8 mouse cellular contexts compared by ENCODE assay signal in the genomic region with DNA sequence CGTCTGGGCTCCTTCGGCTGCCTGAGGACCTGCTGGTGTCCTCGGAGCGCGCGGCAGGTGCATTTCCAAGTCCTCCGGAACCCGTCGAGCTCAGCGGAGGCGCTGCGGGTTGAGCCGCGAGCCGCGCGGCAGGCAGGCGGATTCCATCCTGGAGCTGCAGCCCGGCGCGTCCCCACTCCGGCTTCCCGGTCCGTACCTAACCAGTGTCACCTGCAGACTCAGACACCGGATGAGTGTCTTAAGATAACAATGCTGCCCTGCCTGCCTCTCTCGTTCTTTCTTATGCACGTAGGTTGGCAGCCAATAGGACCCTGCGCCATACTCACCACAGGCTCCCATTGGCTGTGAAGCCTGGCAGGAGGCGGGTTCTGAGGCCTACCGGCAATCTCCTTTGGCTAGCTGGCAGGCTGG. TPM values are rescaled to one million over a fixed set of nuclear protein-coding genes. Genes with fewer than 3 reads are reported as not detected.
A peak's percentile ranks its signal among the peaks of the same experiment; 100 is the strongest.
DNase-seq lines count a peak whose midpoint lies in the region; ATAC-seq lines count a peak whose summit lies in the region.

TSS of gene Brinp2 (minus strand) at position 276 of the 411 bp plus-strand sequence.

- peak within 1 kb of the TSS; percentile 65 for H3K9ac ChIP-seq in forebrain, embryonic 12.5 days
- H3K9ac ChIP-seq in heart, embryonic 14.5 days (ENCODE audit: low read length), result peak within 1 kb of the TSS; percentile 34; the same call in 1 of the 2 replicates
- peak within 1 kb of the TSS; percentile 42 for H3K9ac ChIP-seq in kidney, embryonic 16.5 days (replicated peaks; ENCODE audit: low read length)
- H3K9ac ChIP-seq in limb, embryonic 13.5 days, result peak within 1 kb of the TSS; percentile 13; the same call in 1 of the 2 replicates
- peak within 1 kb of the TSS; percentile 79 for H3K9ac ChIP-seq in midbrain, embryonic 15.5 days

- peaks cover 23% of the 10 kb centered on the region; the same call in 1 of the 2 replicates for H3K4me1 ChIP-seq in forebrain, embryonic 12.5 days
- peaks cover 2 to 5% of the 10 kb centered on the region in 2 experiments; a peak in 1 of 4 replicates for H3K4me1 ChIP-seq in heart, embryonic 14.5 days (ENCODE audit: control insufficient read depth in 2 of 2, insufficient read depth in 2 of 2, low read length in 2 of 2)
- peaks cover 7% of the 10 kb centered on the region for H3K4me1 ChIP-seq in kidney, embryonic 16.5 days (ENCODE audit: insufficient read depth, low read length)
- H3K4me1 ChIP-seq in limb, embryonic 13.5 days, result peaks cover 11% of the 10 kb centered on the region; the same call in 1 of the 2 replicates
- peaks cover 37% of the 10 kb centered on the region for H3K4me1 ChIP-seq in midbrain, embryonic 15.5 days

- peak; percentile 12 for DNase-seq in 3134 (ENCODE audit: extremely low read depth, insufficient read length, low spot score)
- DNase-seq in c-Kit-positive CD71-positive TER-119-negative erythroid progenitor cells, embryonic 14.5 days (ENCODE audit: low read depth), result peak; percentile 0
- DNase-seq in telencephalon, adult 2 months (ENCODE audit: low read depth, low spot score), result peak; percentile 94

- H3K9me3 ChIP-seq in forebrain, embryonic 12.5 days, result no peaks in the 10 kb centered on the region
- H3K9me3 ChIP-seq in heart, embryonic 14.5 days (ENCODE audit: control insufficient read depth, low read length), result no peaks in the 10 kb centered on the region
- H3K9me3 ChIP-seq in kidney, embryonic 16.5 days (ENCODE audit: low read length), result no peaks in the 10 kb centered on the region
- H3K9me3 ChIP-seq in limb, embryonic 13.5 days, result no peaks in the 10 kb centered on the region
- no peaks in the 10 kb centered on the region for H3K9me3 ChIP-seq in midbrain, embryonic 15.5 days

- under 1% methylated on average over 30 of the region's 30 CpGs for WGBS in forebrain, embryonic 12.5 days
- WGBS in heart, embryonic 14.5 days, result under 1% methylated on average over 24 of the region's 30 CpGs
- under 1% methylated on average over 30 of the region's 30 CpGs for WGBS in kidney, embryonic 16.5 days
- 0% methylated on average over 30 of the region's 30 CpGs for WGBS in limb, embryonic 13.5 days
- 0% methylated on average over 30 of the region's 30 CpGs for WGBS in midbrain, embryonic 15.5 days

- peak within 1 kb of the TSS; percentile 88 for H3K4me2 ChIP-seq in forebrain, embryonic 12.5 days
- H3K4me2 ChIP-seq in heart, embryonic 14.5 days (ENCODE audit: low read length), result peak within 1 kb of the TSS; percentile 90
- peak within 1 kb of the TSS; percentile 70 for H3K4me2 ChIP-seq in kidney, embryonic 16.5 days (replicated peaks; ENCODE audit: low read depth, low read length)
- H3K4me2 ChIP-seq in limb, embryonic 13.5 days (replicated peaks), result peak within 1 kb of the TSS; percentile 82
- H3K4me2 ChIP-seq in midbrain, embryonic 15.5 days, result peak within 1 kb of the TSS; percentile 79

- H3K36me3 ChIP-seq in forebrain, embryonic 12.5 days (replicated peaks), result no peaks in the 10 kb centered on the region
- no peaks in the 10 kb centered on the region for H3K36me3 ChIP-seq in heart, embryonic 14.5 days (ENCODE audit: control insufficient read depth, insufficient read depth, low read length)
- H3K36me3 ChIP-seq in kidney, embryonic 16.5 days (ENCODE audit: insufficient read depth, low read length), result no peaks in the 10 kb centered on the region
- H3K36me3 ChIP-seq in limb, embryonic 13.5 days, result no peaks in the 10 kb centered on the region
- H3K36me3 ChIP-seq in midbrain, embryonic 15.5 days (replicated peaks), result no peaks in the 10 kb centered on the region

- peak within 1 kb of the TSS; percentile 44; the same call in 1 of the 2 replicates for H3K27ac ChIP-seq in forebrain, embryonic 12.5 days
- H3K27ac ChIP-seq in heart, embryonic 14.5 days (replicated peaks in 1 of 2; ENCODE audit: control insufficient read depth in 1 of 2, insufficient read depth in 1 of 2, low read depth in 2 of 2, low read length in 2 of 2), result no peak within 1 kb of the TSS
- H3K27ac ChIP-seq in kidney, embryonic 16.5 days (ENCODE audit: low read length), result no peak within 1 kb of the TSS
- H3K27ac ChIP-seq in limb, embryonic 13.5 days, result no peak within 1 kb of the TSS
- peak within 1 kb of the TSS; percentile 89 for H3K27ac ChIP-seq in midbrain, embryonic 15.5 days

- peaks cover 38% of the 10 kb centered on the region for H3K27me3 ChIP-seq in forebrain, embryonic 12.5 days
- H3K27me3 ChIP-seq in heart, embryonic 14.5 days (ENCODE audit: control insufficient read depth, insufficient read depth, low read length), result peaks cover 52% of the 10 kb centered on the region
- peaks cover 67% of the 10 kb centered on the region for H3K27me3 ChIP-seq in kidney, embryonic 16.5 days (ENCODE audit: insufficient read depth, low read length)
- peaks cover 78% of the 10 kb centered on the region for H3K27me3 ChIP-seq in limb, embryonic 13.5 days
- H3K27me3 ChIP-seq in midbrain, embryonic 15.5 days (replicated peaks), result 0 out of 2 replicates have a peak, but pooled peaks cover 6% of the 10 kb centered on the region

- ATAC-seq in forebrain, embryonic 12.5 days (ENCODE audit: low FRiP score), result peak; percentile 99
- peak; percentile 86 for ATAC-seq in heart, embryonic 14.5 days (ENCODE audit: insufficient number of reproducible peaks, insufficient read depth, low FRiP score, low read depth)
- ATAC-seq in kidney, embryonic 16.5 days (ENCODE audit: low FRiP score, low TSS enrichment), result peak; percentile 99
- ATAC-seq in limb, embryonic 13.5 days (ENCODE audit: low FRiP score, low read depth), result peak; percentile 97
- ATAC-seq in midbrain, embryonic 15.5 days (replicated peaks), result peak; percentile 99

- peak within 1 kb of the TSS; percentile 71 for H3K4me3 ChIP-seq in forebrain, embryonic 12.5 days (replicated peaks)
- peak within 1 kb of the TSS; percentile 56 to 58 for H3K4me3 ChIP-seq in heart, embryonic 14.5 days (ENCODE audit: control insufficient read depth in 1 of 2, insufficient read depth in 1 of 2, low read depth in 1 of 2, low read length in 2 of 2)
- H3K4me3 ChIP-seq in kidney, embryonic 16.5 days (ENCODE audit: low read length), result peak within 1 kb of the TSS; percentile 55
- H3K4me3 ChIP-seq in limb, embryonic 13.5 days, result peak within 1 kb of the TSS; percentile 55
- H3K4me3 ChIP-seq in midbrain, embryonic 15.5 days, result peak within 1 kb of the TSS; percentile 85

RNA-seq across cellular contexts. Expression of gene Brinp2, which starts in this region (rescaled TPM):
- polyA plus RNA-seq in forebrain, embryonic 12.5 days (2016; fragmentation: Nextera tagmentation; extraction: Ambion mirVana), result 14.8 and 15.2 TPM in 2 replicates
- 0.42 and 0.49 TPM in 2 replicates for polyA plus RNA-seq in heart, embryonic 14.5 days (2014; fragmentation: Nextera tagmentation; extraction: Ambion mirVana)
- polyA plus RNA-seq in kidney, embryonic 16.5 days (2015; fragmentation: Nextera tagmentation; extraction: Ambion mirVana), result 0.26 and 0.39 TPM in 2 replicates
- polyA plus RNA-seq in limb, embryonic 13.5 days (2015; fragmentation: Nextera tagmentation; extraction: Ambion mirVana), result 0.29 and 0.34 TPM in 2 replicates
- 31.8 and 33.4 TPM in 2 replicates for polyA plus RNA-seq in midbrain, embryonic 15.5 days (2015; fragmentation: Nextera tagmentation; extraction: Ambion mirVana)

Comparison
In these comparisons a context has a peak if more than half of its experiments do, and no peak if none do; other contexts are left out.
1. RNA of gene Brinp2 (polyA plus RNA-seq): 31.8 to 33.4 TPM in midbrain, embryonic 15.5 days and 14.8 to 15.2 TPM in forebrain, embryonic 12.5 days; 0.42 to 0.49 TPM in heart, embryonic 14.5 days, 0.29 to 0.34 TPM in limb, embryonic 13.5 days and 0.26 to 0.39 TPM in kidney, embryonic 16.5 days; every median in the first group is over 10 times any median in the second.
2. Peak in ATAC-seq, H3K4me3 ChIP-seq, H3K9ac ChIP-seq and H3K4me2 ChIP-seq in heart, embryonic 14.5 days; RNA of the gene not detected or under 1 TPM.
3. Peak in ATAC-seq, H3K4me3 ChIP-seq, H3K9ac ChIP-seq and H3K4me2 ChIP-seq in kidney, embryonic 16.5 days; RNA of the gene not detected or under 1 TPM.
4. Peak in ATAC-seq, H3K4me3 ChIP-seq, H3K9ac ChIP-seq and H3K4me2 ChIP-seq in limb, embryonic 13.5 days; RNA of the gene not detected or under 1 TPM.
5. DNase-seq: peak in every context shown above with its lines; median percentile 94 in telencephalon, adult 2 months; 12 in 3134; 0 in c-Kit-positive CD71-positive TER-119-negative erythroid progenitor cells, embryonic 14.5 days.
6. H3K27ac ChIP-seq: peak in forebrain, embryonic 12.5 days (single experiment) and midbrain, embryonic 15.5 days (single experiment); none in heart, embryonic 14.5 days (0 of 2), kidney, embryonic 16.5 days (single experiment) and limb, embryonic 13.5 days (single experiment).
7. H3K9ac ChIP-seq: peak in every context shown above with its lines; median percentile 79 in midbrain, embryonic 15.5 days; 65 in forebrain, embryonic 12.5 days; 42 in kidney, embryonic 16.5 days; 34 in heart, embryonic 14.5 days; 13 in limb, embryonic 13.5 days.
8. Peak in every context shown above with its lines, with median percentiles within 50 percentile points of each other: ATAC-seq, H3K4me2 ChIP-seq and H3K4me3 ChIP-seq.